Mouse (Mus musculus): ENCODE results near the gene Ppip5k2. TPM values are rescaled to one million over a fixed set of nuclear protein-coding genes. Genes with fewer than 3 reads are reported as not detected.

The Ppip5k2 gene
- 48.1 and 50.8 TPM in 2 replicates for polyA plus RNA-seq (2016; fragmentation: Nextera tagmentation; extraction: Ambion mirVana)

DNA sequence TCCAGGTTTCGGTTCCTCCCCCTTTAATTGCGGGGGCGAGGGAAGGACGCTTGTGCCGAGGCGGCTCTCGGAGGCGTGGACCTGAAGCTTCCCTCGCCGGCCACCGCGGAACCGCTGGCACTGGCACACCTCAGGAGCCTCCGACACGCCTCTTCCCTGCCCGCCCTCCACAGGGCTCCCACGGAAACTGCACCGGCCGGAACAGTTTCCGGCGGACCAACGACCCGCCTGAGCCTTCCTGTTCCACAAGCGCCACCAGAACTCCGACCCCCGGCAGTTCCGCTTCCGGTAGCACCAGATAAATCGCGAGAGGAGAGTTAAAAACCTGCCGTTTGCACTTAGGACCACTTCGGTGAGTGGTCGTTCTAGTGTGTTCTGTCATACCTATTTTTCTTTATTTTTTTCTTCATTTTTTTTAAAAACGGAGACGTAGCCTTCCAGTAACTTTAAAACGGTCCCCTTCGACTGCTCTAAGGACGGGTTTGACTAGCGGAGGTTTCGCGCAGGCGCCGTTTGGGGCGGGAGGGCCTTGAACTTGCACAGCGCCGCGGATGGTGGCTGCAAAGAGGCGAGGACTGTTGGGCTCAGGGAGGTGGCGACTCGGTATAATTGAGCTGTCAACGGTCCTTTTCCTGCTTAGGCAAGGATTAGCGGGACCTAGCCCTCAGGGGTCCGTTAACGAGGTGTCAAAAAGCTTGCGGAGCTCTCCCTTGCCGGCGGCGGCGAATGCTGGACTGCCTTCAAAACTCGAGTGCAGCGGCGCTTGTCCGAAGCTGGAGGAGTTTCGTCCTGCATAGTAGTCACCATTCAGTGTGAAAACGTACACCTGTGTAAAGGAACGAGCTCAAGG, at the start of gene Ppip5k2, which contains the start of gene Gin1:
Ppip5k2 (minus strand) TSS at position 508 of the 850 bp plus-strand sequence.
Gin1 (plus strand) TSS at position 269 of the 850 bp plus-strand sequence.
- Histone ChIP-seq H3K4me3 (replicated peaks) (peak within 1 kb of the TSS; percentile 82), H3K9ac (replicated peaks) (peak within 1 kb of the TSS; percentile 82), H3K27ac (peak within 1 kb of the TSS; percentile 85), H3K27me3 (peaks cover 3% of the 10 kb centered on the region; the same call in 1 of the 2 replicates), H3K36me3 (no peaks in the 10 kb centered on the region), H3K9me3 (no peaks in the 10 kb centered on the region), H3K4me1 (replicated peaks) (peaks cover 16% of the 10 kb centered on the region), H3K4me2 (peak within 1 kb of the TSS; percentile 59)
- under 1% methylated on average over 65 of the region's 66 CpGs for WGBS
- ATAC-seq (ENCODE audit: insufficient number of reproducible peaks, insufficient read depth, low FRiP score, low TSS enrichment, low read depth), result peak; percentile 99

DNA sequence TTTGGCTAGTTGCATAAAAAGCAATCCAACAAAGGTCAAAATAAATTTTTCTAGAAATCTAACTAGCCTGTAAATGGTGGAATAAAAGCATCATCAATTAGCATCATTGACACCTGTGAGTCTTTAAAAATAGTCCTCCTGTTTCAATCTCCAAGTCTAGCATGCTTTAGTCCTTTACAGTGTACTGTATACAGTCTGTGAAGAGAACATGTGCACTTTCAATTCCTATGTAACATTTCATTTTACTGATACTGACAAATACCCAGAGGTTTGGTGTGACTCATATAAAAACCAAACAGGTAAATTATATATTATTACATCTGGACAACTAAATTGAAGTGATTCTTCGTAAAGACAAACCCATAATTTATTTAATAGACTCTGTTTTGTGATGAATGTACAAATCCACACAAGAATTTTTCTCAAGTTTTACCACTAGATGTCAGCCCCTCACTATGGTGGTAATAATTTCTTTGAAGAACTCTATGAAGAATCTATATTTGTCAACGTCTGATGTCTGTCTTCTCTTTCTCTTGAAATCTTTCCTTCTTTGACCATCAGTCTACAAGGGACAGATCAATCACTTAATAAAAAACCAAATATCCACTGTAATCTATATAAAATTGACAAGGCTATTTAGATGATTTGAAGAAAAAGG, 39.2 kb upstream of the Ppip5k2 start:
- Histone ChIP-seq H3K4me1 (replicated peaks) (no peaks in the 10 kb centered on the region), H3K9me3 (no peaks in the 10 kb centered on the region), H3K36me3 (no peaks in the 10 kb centered on the region), H3K9ac (replicated peaks) (no peak overlapping the region), H3K4me2 (no peak overlapping the region), H3K27ac (no peak overlapping the region), H3K4me3 (replicated peaks) (no peak overlapping the region), H3K27me3 (no peaks in the 10 kb centered on the region)
- no peak for ATAC-seq (ENCODE audit: insufficient number of reproducible peaks, insufficient read depth, low FRiP score, low TSS enrichment, low read depth)
- WGBS, result 47% methylated on average over 2 of the region's 2 CpGs

DNA sequence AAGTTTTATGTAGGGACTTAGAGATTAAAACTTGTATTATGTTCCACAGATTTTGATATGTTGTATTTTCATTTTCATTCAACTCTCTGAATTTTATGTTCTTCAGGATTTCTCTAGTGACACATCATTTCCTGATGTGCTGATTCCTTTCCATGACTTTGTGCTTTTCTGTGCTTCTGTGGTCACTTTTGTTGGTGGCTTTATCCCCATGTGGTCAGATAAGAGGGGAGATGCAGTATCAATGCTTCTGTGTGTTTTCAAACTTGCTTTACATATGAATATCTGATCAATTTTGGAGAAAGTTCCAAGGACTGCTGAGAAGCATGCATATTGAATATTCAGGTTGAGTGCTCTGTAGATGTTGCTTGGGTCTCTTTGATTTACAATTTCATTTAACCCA, 34.3 kb upstream of the Ppip5k2 start:
- H3K4me2 ChIP-seq, result no peak overlapping the region
- H3K9ac ChIP-seq (replicated peaks), result no peak overlapping the region
- H3K27me3 ChIP-seq, result no peaks in the 10 kb centered on the region
- H3K36me3 ChIP-seq, result no peaks in the 10 kb centered on the region
- H3K27ac ChIP-seq, result no peak overlapping the region
- ATAC-seq (ENCODE audit: insufficient number of reproducible peaks, insufficient read depth, low FRiP score, low TSS enrichment, low read depth), result no peak
- no peaks in the 10 kb centered on the region for H3K4me1 ChIP-seq (replicated peaks)
- peaks cover 6% of the 10 kb centered on the region; the same call in 1 of the 2 replicates for H3K9me3 ChIP-seq
- no peak overlapping the region for H3K4me3 ChIP-seq (replicated peaks)

DNA sequence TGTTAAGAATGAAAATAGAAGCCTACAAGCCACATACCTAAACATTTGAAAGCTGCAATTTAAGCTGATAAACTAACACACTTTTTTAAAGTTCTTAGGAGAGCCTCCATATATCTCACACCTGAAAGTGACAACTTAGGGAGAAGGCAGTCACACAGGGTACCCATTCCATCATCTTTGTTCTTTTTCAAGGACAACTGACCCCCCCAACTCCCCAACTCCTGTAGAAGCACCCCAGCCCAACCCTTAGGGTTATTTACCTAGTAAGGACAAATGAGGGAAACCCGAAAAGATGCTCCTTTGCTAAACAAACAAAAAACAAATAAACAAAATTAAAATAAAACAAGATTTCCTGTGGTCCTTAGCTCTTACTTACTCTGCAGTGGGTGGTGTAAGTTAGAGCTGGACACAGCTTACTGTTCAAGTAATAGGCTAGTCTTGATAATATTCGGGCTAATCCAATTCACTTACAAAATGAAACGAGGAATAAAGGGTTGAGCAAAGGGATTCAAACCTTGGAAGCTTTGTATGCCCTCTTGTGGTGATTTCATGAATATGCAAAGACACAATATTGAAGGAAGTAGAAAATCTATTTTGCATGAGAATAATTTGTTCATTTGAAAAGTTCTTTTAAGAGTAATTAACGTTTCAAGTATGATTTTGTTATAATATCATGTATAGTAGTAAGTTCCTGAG, 32.1 kb upstream of the Ppip5k2 start:
- Histone ChIP-seq H3K4me3 (replicated peaks) (no peak overlapping the region), H3K4me1 (replicated peaks) (no peaks in the 10 kb centered on the region), H3K4me2 (no peak overlapping the region), H3K36me3 (no peaks in the 10 kb centered on the region), H3K27me3 (no peaks in the 10 kb centered on the region), H3K9me3 (peaks cover 6% of the 10 kb centered on the region; the same call in 1 of the 2 replicates), H3K27ac (no peak overlapping the region), H3K9ac (replicated peaks) (no peak overlapping the region)
- no peak for ATAC-seq (ENCODE audit: insufficient number of reproducible peaks, insufficient read depth, low FRiP score, low TSS enrichment, low read depth)
- WGBS, result 57% methylated on average over 4 of the region's 4 CpGs

DNA sequence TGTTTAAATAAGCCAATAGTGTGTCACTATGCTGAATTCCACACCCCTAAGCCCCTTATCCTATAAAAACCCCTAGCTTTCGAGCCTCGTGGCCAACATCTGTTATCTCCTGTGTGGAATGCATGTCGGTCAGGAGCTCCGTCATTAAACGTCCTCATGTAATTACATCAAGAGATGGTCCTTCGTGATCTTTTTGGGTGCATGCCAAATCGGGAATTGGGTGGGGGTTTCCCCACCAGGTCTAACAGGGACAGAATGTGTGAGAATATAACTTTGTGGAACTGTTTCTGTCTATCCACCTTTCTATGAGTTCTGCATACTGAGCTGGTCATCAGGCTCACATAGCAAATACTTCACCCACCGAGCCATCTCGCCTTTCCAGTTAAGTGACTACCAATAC, 25.7 kb upstream of the Ppip5k2 start:
- Histone ChIP-seq H3K27me3 (no peaks in the 10 kb centered on the region), H3K4me1 (replicated peaks) (no peaks in the 10 kb centered on the region), H3K4me2 (no peak overlapping the region), H3K4me3 (replicated peaks) (no peak overlapping the region), H3K9ac (replicated peaks) (no peak overlapping the region), H3K27ac (no peak overlapping the region), H3K9me3 (peaks cover 6% of the 10 kb centered on the region; the same call in 1 of the 2 replicates), H3K36me3 (no peaks in the 10 kb centered on the region)
- WGBS, result 85% methylated on average over 9 of the region's 9 CpGs
- no peak for ATAC-seq (ENCODE audit: insufficient number of reproducible peaks, insufficient read depth, low FRiP score, low TSS enrichment, low read depth)

DNA sequence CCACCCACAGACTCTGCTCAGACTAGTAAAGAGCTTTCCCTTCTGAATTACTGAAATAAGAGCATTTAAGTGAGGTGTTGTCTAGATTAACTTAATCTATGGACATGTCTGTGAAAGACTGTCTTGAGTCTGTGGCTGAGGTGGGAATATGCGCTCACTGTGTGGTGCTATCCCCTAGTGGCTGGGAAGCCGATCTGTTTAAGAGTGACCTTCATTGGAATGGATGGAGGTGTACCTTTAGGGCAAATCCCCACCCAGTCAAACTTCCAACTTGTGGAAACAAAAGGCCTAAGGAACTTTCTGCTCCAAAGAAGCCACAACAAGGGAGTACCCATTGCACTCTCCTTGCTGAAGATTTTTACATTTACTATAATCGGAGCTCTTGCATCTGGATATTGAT, 23.9 kb upstream of the Ppip5k2 start:
- no peaks in the 10 kb centered on the region for H3K36me3 ChIP-seq
- H3K27ac ChIP-seq, result no peak overlapping the region
- no peak overlapping the region for H3K4me2 ChIP-seq
- ATAC-seq (ENCODE audit: insufficient number of reproducible peaks, insufficient read depth, low FRiP score, low TSS enrichment, low read depth), result no peak
- no peaks in the 10 kb centered on the region for H3K27me3 ChIP-seq
- no peak overlapping the region for H3K4me3 ChIP-seq (replicated peaks)
- WGBS, result 87% methylated on average over 3 of the region's 3 CpGs
- H3K4me1 ChIP-seq (replicated peaks), result no peaks in the 10 kb centered on the region
- H3K9me3 ChIP-seq, result no peaks in the 10 kb centered on the region
- no peak overlapping the region for H3K9ac ChIP-seq (replicated peaks)

DNA sequence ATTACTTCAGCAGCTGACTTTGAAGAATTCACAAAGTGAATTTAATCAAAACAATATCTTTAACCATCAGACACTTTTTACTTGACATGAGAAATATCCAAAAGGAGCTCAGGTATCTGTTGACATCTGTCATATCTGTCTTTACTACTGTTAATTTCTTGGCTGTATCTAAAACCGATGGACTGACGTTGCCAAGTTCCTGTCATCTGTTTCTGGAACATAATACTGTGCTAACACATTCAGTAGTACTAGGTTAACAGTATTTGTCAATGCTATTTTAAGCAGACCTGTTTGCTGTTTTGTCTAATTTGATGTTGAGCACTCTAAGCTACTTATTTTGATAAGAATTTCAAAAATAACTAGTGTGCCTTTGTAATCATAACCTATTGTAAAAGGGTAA, 18.3 kb upstream of the Ppip5k2 start:
- Histone ChIP-seq H3K36me3 (0 out of 2 replicates have a peak, but pooled peaks cover 4% of the 10 kb centered on the region), H3K9me3 (no peaks in the 10 kb centered on the region), H3K4me3 (replicated peaks) (no peak overlapping the region), H3K27ac (no peak overlapping the region), H3K9ac (replicated peaks) (no peak overlapping the region), H3K4me2 (no peak overlapping the region), H3K4me1 (replicated peaks) (no peaks in the 10 kb centered on the region), H3K27me3 (no peaks in the 10 kb centered on the region)
- no peak for ATAC-seq (ENCODE audit: insufficient number of reproducible peaks, insufficient read depth, low FRiP score, low TSS enrichment, low read depth)
- WGBS, result 89% methylated on average over 2 of the region's 2 CpGs

DNA sequence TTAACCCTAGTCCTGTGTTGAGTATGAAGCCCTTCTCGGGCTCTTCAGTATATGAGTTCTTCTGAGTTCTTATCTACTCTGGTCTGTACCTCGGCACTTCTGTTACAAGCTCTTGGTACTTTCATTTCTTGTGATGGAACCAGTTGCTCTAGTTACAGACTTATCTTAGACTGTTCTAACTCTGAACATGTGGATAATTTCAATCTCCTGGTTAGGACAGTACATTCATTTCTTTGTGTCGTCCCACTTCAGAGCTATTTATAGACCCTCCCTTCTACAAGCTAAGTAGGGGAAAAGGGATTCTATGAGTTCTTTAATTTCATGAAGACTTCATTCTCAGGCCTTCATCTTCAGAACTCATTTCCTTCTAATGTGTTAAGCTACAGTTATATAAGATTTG, 17.5 kb upstream of the Ppip5k2 start:
- Histone ChIP-seq H3K4me1 (replicated peaks) (no peaks in the 10 kb centered on the region), H3K27ac (no peak overlapping the region), H3K27me3 (no peaks in the 10 kb centered on the region), H3K9ac (replicated peaks) (no peak overlapping the region), H3K9me3 (no peaks in the 10 kb centered on the region), H3K36me3 (0 out of 2 replicates have a peak, but pooled peaks cover 4% of the 10 kb centered on the region), H3K4me2 (no peak overlapping the region), H3K4me3 (replicated peaks) (no peak overlapping the region)
- no peak for ATAC-seq (ENCODE audit: insufficient number of reproducible peaks, insufficient read depth, low FRiP score, low TSS enrichment, low read depth)
- 90% methylated on average over 3 of the region's 3 CpGs for WGBS

DNA sequence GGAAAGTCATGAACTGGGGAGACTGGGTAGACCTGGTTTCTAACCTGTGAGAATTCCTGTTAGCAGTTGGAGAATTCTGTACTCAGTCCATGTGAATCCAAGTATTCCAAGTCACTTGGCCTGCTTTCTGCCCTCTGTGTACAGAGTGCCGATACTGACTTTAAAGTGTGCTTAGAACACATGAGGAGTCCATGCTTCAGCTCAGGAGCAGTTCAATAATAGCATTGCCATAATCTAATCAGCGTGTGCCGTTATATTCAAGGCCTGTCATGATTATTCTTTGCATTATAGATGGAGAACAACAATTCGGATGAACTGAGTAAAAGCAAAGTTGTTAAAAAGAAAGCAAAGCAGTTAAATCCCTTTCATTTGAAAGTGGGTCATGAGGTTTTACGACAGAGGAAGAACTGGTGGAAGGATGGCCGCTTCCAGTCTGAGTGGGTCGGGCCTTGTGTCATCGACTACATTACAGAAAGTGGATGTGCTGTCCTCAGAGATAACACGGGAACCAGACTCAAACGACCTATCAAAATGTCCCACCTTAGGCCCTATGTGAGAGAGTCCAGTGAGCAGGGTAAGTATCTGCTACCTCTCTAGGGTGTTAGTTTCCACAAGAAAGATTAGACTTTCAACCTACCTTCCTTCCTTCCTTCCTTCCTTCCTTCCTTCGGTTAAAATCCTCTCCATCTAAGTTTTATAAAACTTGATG, 15.6 kb upstream of the Ppip5k2 start:
- no peak overlapping the region for H3K9ac ChIP-seq (replicated peaks)
- no peak for ATAC-seq (ENCODE audit: insufficient number of reproducible peaks, insufficient read depth, low FRiP score, low TSS enrichment, low read depth)
- no peak overlapping the region for H3K4me3 ChIP-seq (replicated peaks)
- H3K27me3 ChIP-seq, result no peaks in the 10 kb centered on the region
- H3K27ac ChIP-seq, result no peak overlapping the region
- H3K4me2 ChIP-seq, result no peak overlapping the region
- no peaks in the 10 kb centered on the region for H3K4me1 ChIP-seq (replicated peaks)
- 89% methylated on average over 11 of the region's 11 CpGs for WGBS
- H3K9me3 ChIP-seq, result no peaks in the 10 kb centered on the region
- H3K36me3 ChIP-seq, result 0 out of 2 replicates have a peak, but pooled peaks cover 4% of the 10 kb centered on the region

DNA sequence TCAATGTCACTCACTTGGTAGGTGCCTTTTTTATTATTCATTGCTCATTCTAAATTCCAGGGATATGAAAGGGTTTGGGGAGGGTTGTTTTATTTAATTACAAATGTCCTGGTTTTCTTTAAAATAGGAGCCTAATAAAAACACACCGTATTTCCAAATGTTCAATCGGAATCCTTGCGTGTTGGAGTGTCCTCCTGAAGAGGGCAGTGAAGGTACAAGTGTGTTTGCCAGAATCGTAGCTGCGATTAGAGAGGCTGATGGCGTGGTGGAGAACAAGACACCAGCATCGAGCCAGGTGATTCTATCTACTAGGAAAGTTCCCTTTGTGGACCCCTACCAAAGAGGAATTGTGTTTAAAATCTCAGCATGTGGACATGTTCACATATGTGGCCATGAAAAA, 14.7 kb upstream of the Ppip5k2 start:
- no peaks in the 10 kb centered on the region for H3K9me3 ChIP-seq
- no peak overlapping the region for H3K4me3 ChIP-seq (replicated peaks)
- no peak overlapping the region for H3K9ac ChIP-seq (replicated peaks)
- no peaks in the 10 kb centered on the region for H3K4me1 ChIP-seq (replicated peaks)
- WGBS, result 79% methylated on average over 7 of the region's 7 CpGs
- no peak overlapping the region for H3K27ac ChIP-seq
- no peak for ATAC-seq (ENCODE audit: insufficient number of reproducible peaks, insufficient read depth, low FRiP score, low TSS enrichment, low read depth)
- no peaks in the 10 kb centered on the region for H3K27me3 ChIP-seq
- H3K4me2 ChIP-seq, result no peak overlapping the region
- H3K36me3 ChIP-seq, result 0 out of 2 replicates have a peak, but pooled peaks cover 4% of the 10 kb centered on the region
